Comparison of ENCODE assay signal across 8 mouse cellular contexts in genomic region chr10:93688306-93689171, GRCm38 (mm10). TPM values are rescaled to one million over a fixed set of nuclear protein-coding genes. Genes with fewer than 3 reads are reported as not detected.
DNase-seq lines count a peak whose midpoint lies in the region; ATAC-seq and TF ChIP-seq lines count a peak whose summit lies in the region.

No protein-coding gene starts in this region.

- TF ChIP-seq EP300 in heart, postnatal 0 days (IDR thresholded peaks at IDR 0.05; ENCODE audit: low read depth), result no peak

- peak overlapping the region; percentile 30 for H3K27ac ChIP-seq in heart, postnatal 0 days (ENCODE audit: low read depth)
- no peak overlapping the region for H3K27ac ChIP-seq in midbrain, embryonic 14.5 days (replicated peaks; ENCODE audit: low read depth, low read length)

- no peaks in the 10 kb centered on the region for H3K9me3 ChIP-seq in heart, postnatal 0 days (replicated peaks; ENCODE audit: control insufficient read depth, low read length)
- H3K9me3 ChIP-seq in midbrain, embryonic 14.5 days (ENCODE audit: control insufficient read depth, low read length), result no peaks in the 10 kb centered on the region

- no peak for DNase-seq in frontal cortex, postnatal 36 days (ENCODE audit: low spot score in 2 of 2)
- peak; percentile 14 to 20 for DNase-seq in B cell, adult 2 months
- DNase-seq in heart, postnatal 0 days (ENCODE audit: low spot score), result no peak
- DNase-seq in lung, postnatal 14 days, result peak; percentile 32
- DNase-seq in frontal cortex, postnatal 14 days (ENCODE audit: low spot score in 2 of 2), result no peak
- DNase-seq in yolk sac, embryonic 10.5 days (ENCODE audit: low spot score), result no peak
- no peak for DNase-seq in midbrain, embryonic 14.5 days

- H3K4me2 ChIP-seq in heart, postnatal 0 days (ENCODE audit: low read depth, low read length), result no peak overlapping the region
- H3K4me2 ChIP-seq in midbrain, embryonic 14.5 days (ENCODE audit: low read length), result no peak overlapping the region

- H3K4me3 ChIP-seq in heart, postnatal 0 days (ENCODE audit: low read depth, low read length), result no peak overlapping the region
- no peak overlapping the region for H3K4me3 ChIP-seq in midbrain, embryonic 14.5 days (replicated peaks; ENCODE audit: low read depth, low read length)

- no peak for TF ChIP-seq CTCF in heart, postnatal 0 days (IDR thresholded peaks at IDR 0.05; ENCODE audit: low read depth)

- no peak overlapping the region for H3K9ac ChIP-seq in heart, postnatal 0 days (replicated peaks; ENCODE audit: low read depth, low read length)
- no peak overlapping the region for H3K9ac ChIP-seq in midbrain, embryonic 14.5 days (replicated peaks; ENCODE audit: low read length)

- no peaks in the 10 kb centered on the region for H3K27me3 ChIP-seq in heart, postnatal 0 days (ENCODE audit: control insufficient read depth, insufficient read depth, low read length)
- no peaks in the 10 kb centered on the region for H3K27me3 ChIP-seq in midbrain, embryonic 14.5 days (ENCODE audit: control insufficient read depth, insufficient read depth, low read length)

- peak; percentile 44; the same call in 1 of the 2 replicates for ATAC-seq in frontal cortex, adult (ENCODE audit: low TSS enrichment)
- no peak for ATAC-seq in heart, postnatal 0 days (ENCODE audit: insufficient read depth, low read depth)
- no peak for ATAC-seq in midbrain, embryonic 14.5 days (ENCODE audit: low FRiP score, low TSS enrichment)

- H3K36me3 ChIP-seq in heart, postnatal 0 days (replicated peaks; ENCODE audit: control insufficient read depth, insufficient read depth, low read length), result peaks cover 4% of the 10 kb centered on the region; the same call in 1 of the 2 replicates
- H3K36me3 ChIP-seq in midbrain, embryonic 14.5 days (ENCODE audit: control insufficient read depth, insufficient read depth, low read length), result peaks cover 5% of the 10 kb centered on the region; the same call in 1 of the 2 replicates

- H3K4me1 ChIP-seq in heart, postnatal 0 days (ENCODE audit: control insufficient read depth, insufficient read depth), result peaks cover 4% of the 10 kb centered on the region; the same call in 1 of the 2 replicates
- H3K4me1 ChIP-seq in midbrain, embryonic 14.5 days (ENCODE audit: control insufficient read depth, insufficient read depth, low read length), result no peaks in the 10 kb centered on the region

- 72% methylated on average over 26 of the region's 26 CpGs for WGBS in heart, postnatal 0 days
- WGBS in midbrain, embryonic 14.5 days, result 90% methylated on average over 26 of the region's 26 CpGs

RNA-seq across cellular contexts. Expression of gene Ntn4, which starts 48.1 kb away (rescaled TPM):
- total RNA-seq in heart, postnatal 0 days (2014; rRNA removed; ENCODE audit: low replicate concordance), result 36.0 and 37.2 TPM in 2 replicates
- polyA plus RNA-seq in heart, postnatal 0 days (2015; fragmentation: Nextera tagmentation; extraction: Ambion mirVana), result 2.1 and 2.5 TPM in 2 replicates
- 0.86 and 2.0 TPM in 2 replicates for polyA plus RNA-seq in midbrain, embryonic 14.5 days (2014; fragmentation: Nextera tagmentation; extraction: Ambion mirVana)

Comparison
In these comparisons a context has a peak if more than half of its experiments do, and no peak if none do; other contexts are left out.
1. DNase-seq: peak in B cell, adult 2 months (2 of 2) and lung, postnatal 14 days (single experiment); none in frontal cortex, postnatal 36 days (0 of 2), heart, postnatal 0 days (single experiment), frontal cortex, postnatal 14 days (0 of 2), yolk sac, embryonic 10.5 days (single experiment) and midbrain, embryonic 14.5 days (single experiment).